Mouse (Mus musculus): ENCODE results near the gene Lamtor3. TPM values are rescaled to one million over a fixed set of nuclear protein-coding genes. Genes with fewer than 3 reads are reported as not detected.
"Not testable (repeated sequence)": the region's sequence is repeated elsewhere in the genome, so short reads cannot be mapped to it uniquely, and the experiment has no call there.

The Lamtor3 gene
- polyA plus RNA-seq (2012; rRNA removed) = 25.4 and 29.1 TPM in 2 replicates

DNA sequence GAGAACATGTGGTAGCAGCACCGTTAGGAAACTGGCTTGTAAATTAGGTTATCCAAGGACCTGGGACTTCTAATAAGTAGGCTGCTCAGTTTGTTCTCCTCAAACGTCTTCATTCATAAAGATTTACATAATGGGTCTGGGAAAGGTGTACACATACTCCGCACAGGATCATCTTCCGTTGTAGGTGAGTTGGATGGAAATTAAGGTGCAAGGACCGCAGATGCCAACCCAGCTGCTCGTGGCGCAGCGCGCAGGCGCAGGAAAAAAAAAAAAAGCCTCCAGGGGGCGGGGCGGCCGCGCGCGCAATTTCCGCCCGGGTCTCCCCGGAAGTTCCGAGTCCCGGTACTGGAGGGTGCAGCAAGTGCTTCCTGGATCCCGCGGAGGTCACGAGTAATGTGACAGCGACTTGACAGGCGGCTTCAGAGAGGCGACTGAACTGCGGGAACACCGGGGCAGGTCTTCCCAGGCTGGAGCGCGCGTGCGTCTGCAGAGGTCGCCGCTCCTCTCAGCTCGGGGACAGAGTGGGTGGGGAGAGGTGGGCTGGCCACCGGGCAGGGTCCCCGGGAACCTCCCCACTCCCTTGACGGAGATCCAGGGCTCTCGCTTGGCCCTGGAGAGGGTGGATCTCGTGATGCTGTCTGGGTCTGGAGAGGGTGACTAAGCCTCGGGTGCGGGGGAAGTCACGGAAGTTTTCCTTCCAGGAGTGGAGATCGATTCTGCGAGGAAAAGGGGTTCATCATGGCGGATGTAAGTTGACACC lies at the start of gene Lamtor3:
TSS of gene Lamtor3 (plus strand) at position 335 of the 760 bp plus-strand sequence.
- peak; percentile 66 for DNase-seq (ENCODE audit: low read depth, low spot score)
- 1% methylated on average over 47 of the region's 47 CpGs for WGBS

DNA sequence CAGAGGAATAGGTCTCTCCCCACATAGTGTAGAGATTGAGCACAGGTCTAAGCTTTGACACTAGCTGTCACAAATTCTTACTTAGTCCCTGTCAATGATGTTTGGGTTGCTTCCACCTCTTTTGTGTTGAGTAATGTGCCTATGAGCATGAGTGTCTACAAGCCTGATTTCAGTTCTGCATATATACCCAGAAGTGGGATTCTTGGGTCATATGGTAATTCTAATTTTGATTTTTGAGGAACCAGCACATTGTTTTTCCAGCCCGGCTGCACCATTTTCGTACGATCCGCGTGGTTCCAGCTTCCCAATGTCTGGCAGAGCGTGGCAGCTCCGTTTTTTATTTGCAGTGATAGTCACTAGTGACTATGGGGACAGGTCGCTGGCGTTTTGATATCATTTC lies 48.9 kb upstream of the Lamtor3 start:
- WGBS = 90% methylated on average over 9 of the region's 9 CpGs

DNA sequence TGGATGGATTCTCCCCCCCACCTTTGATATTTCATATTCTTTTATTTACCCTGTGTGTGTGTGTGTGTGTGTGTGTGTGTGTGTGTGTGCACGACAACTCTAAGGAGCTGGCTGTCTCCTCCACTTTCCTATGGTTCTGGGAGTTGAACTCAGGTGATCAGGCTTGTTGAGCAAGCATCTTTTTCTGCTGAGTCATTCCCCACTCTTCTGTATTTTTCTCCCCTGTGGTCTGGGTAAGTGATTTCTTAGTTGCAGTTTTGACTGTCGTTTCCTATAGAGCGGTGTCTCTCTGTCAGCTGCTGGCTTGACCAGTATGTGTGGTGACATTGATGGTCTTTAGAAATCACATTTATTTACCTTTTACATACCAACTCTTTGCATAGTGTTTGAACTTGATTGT lies 39.0 kb upstream of the Lamtor3 start:
- WGBS = 51% methylated on average over 3 of the region's 3 CpGs
- DNase-seq (ENCODE audit: low read depth, low spot score) = no peak

More for the DNA sequence above, 48.9 kb upstream of the Lamtor3 start:
- DNase-seq (ENCODE audit: low read depth, low spot score) = no peak

DNA sequence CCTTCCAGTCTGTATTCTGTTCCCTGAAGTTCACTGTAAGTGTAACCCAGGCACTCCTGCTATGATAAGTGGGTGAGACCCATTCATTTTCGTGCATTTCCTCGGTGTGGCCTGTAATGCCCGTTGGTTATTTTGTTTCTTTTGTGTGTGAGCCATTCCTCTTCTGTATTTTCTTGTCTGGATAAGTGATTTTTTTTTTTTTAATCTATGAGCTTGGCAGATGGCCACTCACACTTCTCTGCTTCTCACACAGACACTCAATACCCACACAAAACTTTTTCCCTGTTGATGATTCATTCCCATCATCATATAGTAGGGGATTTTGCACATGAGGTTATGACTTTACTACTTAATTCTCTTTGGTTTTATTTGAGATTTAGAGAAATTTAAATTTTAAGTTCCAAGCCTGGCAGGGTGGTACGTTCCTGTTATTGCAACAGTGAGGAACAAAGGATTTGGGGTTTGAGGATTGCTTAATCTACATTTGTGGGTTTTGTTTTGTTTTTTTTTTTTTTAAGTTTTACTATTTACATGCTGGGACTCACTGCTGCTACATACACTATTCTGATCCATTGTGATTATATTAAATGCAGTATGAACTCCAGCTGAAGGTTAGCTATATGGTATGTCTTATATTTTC lies 38.1 kb upstream of the Lamtor3 start:
- 64% methylated on average over 4 of the region's 4 CpGs for WGBS
- DNase-seq (ENCODE audit: low read depth, low spot score) = no peak

DNA sequence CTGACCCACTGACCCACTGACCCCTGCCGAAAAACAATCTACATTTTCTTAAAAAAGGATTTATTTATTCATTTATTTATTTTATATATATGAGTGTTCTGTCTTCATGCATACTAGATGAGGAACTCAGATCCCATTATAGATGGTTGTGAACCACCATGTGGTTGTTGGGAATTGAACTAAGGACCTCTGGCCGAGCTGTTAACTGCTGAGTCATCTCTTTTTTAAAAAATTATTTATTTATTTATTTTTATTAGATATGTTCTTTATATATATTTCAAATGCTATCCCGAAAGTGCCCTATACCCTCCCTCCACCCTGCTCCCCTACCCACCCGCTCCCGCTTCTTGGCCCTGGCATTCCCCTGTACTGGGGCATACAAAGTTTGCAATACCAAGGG lies 37.2 kb upstream of the Lamtor3 start:
- 96% methylated on average over 5 of the region's 5 CpGs for WGBS
- no peak for DNase-seq (ENCODE audit: low read depth, low spot score)

GRCm38 (mm10) chr3:137887961-137888360 lies 30.3 kb upstream of the Lamtor3 start:
- WGBS = 87% methylated on average over 7 of the region's 7 CpGs
- DNase-seq (ENCODE audit: low read depth, low spot score) = no peak

DNA sequence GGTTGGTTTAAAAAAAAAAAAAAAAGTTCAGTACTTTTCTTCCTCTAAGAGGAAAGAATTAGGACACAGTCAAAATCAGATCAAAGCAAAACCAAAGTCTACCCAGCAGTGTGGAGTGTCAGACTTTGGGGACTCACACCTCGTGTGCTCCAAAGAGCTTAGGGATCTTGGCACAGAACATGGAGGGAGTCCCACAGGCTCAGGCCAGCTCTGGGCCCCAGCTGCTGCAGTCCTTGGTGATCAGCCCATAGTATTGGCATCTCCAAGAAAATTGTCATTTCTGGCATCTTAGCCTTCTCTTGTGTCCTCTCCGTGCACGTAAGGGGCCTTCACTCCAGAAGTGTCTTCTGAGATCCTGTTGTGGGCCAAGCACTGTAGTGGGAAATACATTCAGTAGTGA lies 27.2 kb upstream of the Lamtor3 start:
- DNase-seq (ENCODE audit: low read depth, low spot score) = no peak
- WGBS = 83% methylated on average over 3 of the region's 3 CpGs

DNA sequence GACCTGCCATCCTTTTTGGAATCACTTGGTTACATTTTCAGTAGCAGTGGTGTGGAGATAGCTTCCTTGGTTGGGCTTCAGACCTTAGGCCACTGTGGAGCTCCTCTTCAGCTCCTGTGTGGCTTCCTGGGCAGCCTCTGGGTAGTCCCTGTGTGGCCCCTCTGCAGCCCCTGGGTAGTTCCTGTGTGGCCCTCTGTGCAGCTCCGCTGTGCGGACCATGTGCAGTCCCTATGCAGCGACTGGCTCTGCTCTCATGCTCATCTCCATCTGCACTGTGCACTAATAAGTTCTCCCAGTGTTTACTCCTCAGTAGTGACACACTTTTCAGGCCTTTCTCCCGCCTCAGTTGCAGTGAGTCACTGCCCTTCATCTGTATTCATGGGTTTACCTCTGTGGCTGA lies 26.2 kb upstream of the Lamtor3 start:
- 94% methylated on average over 4 of the region's 4 CpGs for WGBS

DNA sequence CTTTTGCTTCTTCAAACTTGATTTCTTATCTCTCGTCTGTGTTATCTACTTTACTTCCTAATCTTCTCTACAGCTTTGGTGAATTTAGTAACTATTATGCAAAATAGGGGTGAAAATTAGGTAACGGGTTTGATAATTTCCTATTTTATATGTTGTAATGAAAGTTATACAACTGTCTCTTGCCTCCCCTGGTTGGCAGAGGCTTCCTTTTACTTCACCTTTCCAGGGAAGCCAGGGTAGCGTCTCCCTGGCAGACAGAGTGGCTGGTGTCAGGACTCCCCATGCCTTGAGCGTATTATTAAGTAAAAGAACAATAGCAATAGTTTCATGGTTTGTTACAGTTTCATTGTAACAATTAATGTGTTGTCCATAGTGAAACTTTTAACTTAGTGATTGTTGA lies 24.5 kb upstream of the Lamtor3 start:
- WGBS = 93% methylated on average over 4 of the region's 4 CpGs
- DNase-seq (ENCODE audit: low read depth, low spot score) = no peak

More for the DNA sequence above, 26.2 kb upstream of the Lamtor3 start:
- no peak for DNase-seq (ENCODE audit: low read depth, low spot score)

DNA sequence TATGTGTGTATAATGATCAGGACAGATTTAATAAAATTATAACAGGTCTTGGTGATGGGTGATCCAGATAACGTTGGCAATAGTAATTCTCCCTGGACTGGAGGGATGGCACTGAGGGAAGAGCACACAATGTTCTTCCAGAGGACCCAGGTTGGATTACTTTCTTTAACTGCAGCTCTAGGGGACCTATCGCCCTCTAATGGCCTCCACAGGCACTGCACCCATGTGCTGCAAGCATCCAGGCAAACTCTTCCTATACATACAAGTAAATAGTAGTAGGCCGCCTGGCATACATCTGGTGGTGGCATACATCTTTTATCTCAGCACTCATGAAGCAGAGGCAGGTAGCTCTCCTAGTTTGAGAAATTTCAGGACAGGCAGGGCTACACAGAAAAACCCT lies 23.1 kb upstream of the Lamtor3 start:
- DNase-seq (ENCODE audit: low read depth, low spot score) = no peak
- WGBS = 95% methylated on average over 3 of the region's 3 CpGs

GRCm38 (mm10) chr3:137896386-137896785 lies 21.9 kb upstream of the Lamtor3 start:
- DNase-seq (ENCODE audit: low read depth, low spot score) = no peak
- 78% methylated on average over 4 of the region's 4 CpGs for WGBS

GRCm38 (mm10) chr3:137896867-137897266 lies 21.4 kb upstream of the Lamtor3 start:
- 91% methylated on average over 3 of the region's 3 CpGs for WGBS
- no peak for DNase-seq (ENCODE audit: low read depth, low spot score)

DNA sequence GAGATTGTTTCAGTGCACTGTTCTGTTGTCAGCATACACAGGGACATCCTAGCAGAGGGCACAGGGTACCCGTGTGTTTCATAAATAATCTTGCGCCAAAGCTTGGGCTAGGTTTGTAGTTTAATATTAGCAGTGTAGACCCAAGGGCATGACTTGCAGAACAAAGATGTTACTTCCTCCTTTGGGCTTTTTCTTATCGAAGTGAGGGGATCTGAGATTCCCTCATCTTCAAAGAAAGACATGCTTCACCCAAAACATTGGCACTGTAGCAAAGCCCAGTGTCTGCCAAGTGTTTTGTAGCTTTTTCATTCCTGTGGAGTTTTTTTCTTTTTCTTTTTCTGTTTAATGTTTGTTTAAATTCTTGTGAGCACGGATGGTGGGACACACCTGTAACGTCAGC lies 20.6 kb upstream of the Lamtor3 start:
- DNase-seq (ENCODE audit: low read depth, low spot score) = no peak
- 81% methylated on average over 5 of the region's 5 CpGs for WGBS

GRCm38 (mm10) chr3:137900149-137900548 lies 18.2 kb upstream of the Lamtor3 start:
- no peak for DNase-seq (ENCODE audit: low read depth, low spot score)
- WGBS = 44% methylated on average over 10 of the region's 10 CpGs

- 18% methylated on average over 2 of the region's 2 CpGs for WGBS
- DNase-seq (ENCODE audit: low read depth, low spot score) = peak; percentile 56
Measured at GRCm38 (mm10) chr3:137913093-137913492, 5.2 kb upstream of the Lamtor3 start.

GRCm38 (mm10) chr3:137914567-137914966 lies 3.7 kb upstream of the Lamtor3 start:
- DNase-seq (ENCODE audit: low read depth, low spot score) = not testable (repeated sequence)
- 38% methylated on average over 1 of the region's 1 CpGs for WGBS

GRCm38 (mm10) chr3:137917694-137918171 lies 573 bp upstream of the Lamtor3 start:
- WGBS = 44% methylated on average over 12 of the region's 12 CpGs
- DNase-seq (ENCODE audit: low read depth, low spot score) = no peak

GRCm38 (mm10) chr3:137918932-137919311 lies 616 bp downstream of the Lamtor3 start:
- WGBS = 15% methylated on average over 6 of the region's 6 CpGs
- no peak for DNase-seq (ENCODE audit: low read depth, low spot score)

DNA sequence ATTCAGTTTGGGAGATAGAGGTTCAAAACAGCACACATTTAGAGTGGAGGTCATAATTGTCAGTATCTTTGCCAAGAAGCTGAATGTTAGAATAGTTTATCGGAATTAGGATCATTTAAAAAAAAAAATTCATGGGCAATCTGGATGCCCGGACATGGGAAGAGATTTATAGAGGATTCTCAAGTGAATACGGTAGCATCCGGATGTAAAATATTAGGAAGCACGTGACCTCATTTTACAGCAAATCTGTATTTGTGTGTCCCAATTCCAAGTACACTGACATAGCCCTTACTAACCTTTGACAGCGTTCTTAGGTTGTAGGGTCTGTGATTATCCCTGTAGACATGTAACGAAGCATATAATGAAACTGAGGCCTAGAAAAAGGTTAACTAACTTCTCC lies 1.1 kb downstream of the Lamtor3 start:
- WGBS = 83% methylated on average over 7 of the region's 7 CpGs

DNA sequence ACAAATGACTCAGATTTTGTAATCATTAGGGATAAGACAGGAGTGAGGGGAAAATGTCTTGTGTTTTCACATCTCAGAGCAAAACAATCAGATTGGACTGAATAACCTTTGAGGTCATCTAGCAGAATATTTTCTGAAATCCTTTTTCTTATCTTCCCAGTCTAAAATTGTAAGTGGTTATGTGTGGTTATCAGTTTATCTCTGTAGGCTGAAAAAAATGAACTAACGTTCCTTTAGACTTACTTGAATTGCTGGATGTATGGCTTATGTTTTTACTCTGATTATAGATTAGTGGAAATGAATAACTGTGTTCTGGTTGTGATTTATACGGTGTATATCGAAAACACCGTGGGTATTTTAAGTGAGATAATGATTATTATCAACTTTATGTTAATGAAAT lies 2.3 kb downstream of the Lamtor3 start:
- DNase-seq (ENCODE audit: low read depth, low spot score) = no peak
- 91% methylated on average over 4 of the region's 4 CpGs for WGBS

More for the DNA sequence above, 1.1 kb downstream of the Lamtor3 start:
- no peak for DNase-seq (ENCODE audit: low read depth, low spot score)

DNA sequence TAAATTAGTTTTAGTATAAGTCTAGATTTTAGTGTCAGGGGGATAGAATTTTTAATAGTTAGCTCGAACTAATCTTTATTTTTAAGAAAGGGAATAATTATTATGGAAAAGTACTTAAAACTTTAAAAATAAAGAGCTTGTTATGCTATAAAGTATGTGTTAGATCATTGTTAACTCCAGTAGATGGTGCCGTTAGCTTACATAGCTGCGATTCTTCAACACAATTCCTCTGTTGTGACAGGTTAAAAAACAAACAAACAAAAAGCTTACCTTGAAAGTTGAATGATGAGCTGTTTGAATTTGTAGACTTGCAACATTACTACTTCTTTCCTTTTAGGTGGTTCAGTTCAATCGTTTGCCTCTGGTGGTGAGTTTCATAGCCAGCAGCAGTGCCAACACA lies 8.7 kb downstream of the Lamtor3 start:
- DNase-seq (ENCODE audit: low read depth, low spot score) = no peak
- WGBS = 85% methylated on average over 4 of the region's 4 CpGs
